Mouse (Mus musculus): ENCODE data around the gene Fam111a. TPM values are rescaled to one million over a fixed set of nuclear protein-coding genes. Genes with fewer than 3 reads are reported as not detected.
"Not testable (repeated sequence)": the region's sequence is repeated elsewhere in the genome, so short reads cannot be mapped to it uniquely, and the experiment has no call there.

The Fam111a gene
- 10 to 100 TPM; 43.5 to 49.8 TPM for polyA plus RNA-seq (2017; shearing (Covaris generic))

DNA sequence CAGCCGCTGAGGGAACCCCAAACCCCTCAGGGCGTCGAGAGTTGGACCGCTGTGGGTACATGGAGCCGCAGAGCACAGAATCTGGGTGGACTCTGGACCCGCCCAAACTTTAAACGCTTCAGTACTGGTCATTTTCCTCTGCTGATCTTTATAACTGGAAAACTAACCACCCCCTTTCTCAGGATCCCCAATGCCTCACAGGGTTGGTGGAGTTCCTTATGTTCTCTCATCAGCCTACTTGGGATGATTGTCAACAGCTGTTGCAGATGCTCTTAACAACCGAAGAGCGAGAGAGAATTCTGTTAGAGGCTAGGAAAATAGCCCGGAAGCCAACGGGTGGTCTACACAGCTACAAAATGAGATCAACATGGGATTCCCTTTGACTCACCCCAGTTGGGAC, at the start of gene Fam111a:
TSS of gene Fam111a (plus strand) at position 301 of the 400 bp plus-strand sequence.
- ATAC-seq: not testable (repeated sequence)

DNA sequence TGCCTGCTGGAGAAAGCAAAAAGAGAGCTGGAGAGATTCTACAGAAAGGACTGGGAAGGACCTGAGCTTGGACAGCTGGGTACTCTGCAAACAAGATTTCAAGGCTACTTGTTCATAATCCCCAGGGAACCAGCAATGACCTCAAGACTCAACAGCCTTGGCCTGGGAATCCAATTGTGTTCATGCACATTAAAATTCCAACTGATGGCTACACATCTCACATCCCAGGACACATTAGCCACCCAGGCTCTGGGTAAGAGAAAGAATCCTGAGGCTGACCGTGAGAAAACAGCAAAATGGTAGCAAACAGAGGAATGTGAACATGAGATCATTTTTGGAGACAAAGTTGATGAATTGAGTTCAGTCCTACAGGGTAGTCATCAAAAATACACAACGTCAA, 49.3 kb upstream of the Fam111a start:
- no peak for ATAC-seq

DNA sequence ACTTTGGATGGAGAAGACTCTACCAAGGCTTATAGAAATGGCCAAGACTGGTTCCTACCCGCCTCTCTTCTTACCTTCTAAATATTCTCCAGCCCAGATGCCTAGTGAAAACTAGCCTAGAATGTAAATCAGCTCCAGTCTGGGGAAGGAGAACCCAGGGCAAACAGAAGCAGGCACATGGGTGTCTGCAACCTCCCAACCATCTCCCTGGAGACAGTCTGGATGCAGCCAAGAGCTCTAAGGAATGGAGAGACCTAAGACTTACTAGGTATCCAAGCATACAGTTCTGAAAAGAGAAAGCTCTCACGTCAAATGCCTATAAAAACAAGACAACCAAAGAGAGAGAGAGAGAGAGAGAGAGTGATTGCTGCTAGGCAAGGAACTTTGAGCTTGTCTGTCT, 47.6 kb upstream of the Fam111a start:
- ATAC-seq: no peak

GRCm38 (mm10) chr19:12498321-12498720, 47.2 kb upstream of the Fam111a start:
- no peak for ATAC-seq

DNA sequence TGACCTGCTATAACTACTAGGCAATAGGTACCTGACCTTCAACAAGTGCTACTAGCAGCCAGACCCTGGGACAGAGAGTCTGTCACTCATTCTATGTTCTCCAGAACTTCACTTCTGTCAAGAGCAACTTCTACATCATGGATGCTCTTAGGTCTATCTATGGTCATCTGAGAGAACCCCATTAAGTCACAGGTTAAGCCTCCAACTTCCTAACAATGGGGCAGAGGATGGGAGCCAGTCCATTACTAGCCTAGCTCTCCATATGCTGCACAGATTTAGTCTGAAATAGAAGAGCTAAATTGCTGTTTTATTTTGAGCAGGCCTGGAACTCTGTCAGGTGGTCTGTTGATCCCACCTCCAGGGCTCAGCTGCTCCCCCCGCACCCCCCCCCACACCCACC, 46.6 kb upstream of the Fam111a start:
- no peak for ATAC-seq

DNA sequence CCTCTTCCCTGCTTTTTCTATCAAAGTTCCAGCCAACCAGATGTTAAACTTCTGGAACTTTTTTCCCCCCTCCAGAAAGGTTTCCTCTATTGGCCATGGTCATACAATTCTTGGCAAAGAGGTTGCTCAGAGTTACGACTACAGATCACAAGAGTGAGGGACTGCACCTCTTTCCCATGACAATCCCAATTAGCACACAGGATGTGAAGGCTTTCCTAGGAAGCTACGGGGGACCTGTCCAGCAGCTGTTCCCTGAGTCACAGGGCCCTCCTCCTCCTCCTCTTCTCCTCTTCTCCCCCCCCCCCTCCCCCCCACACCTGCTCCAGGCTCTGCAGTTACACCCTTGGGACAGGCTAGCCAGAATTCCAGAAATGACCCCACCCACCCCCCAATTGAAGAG, 46.1 kb upstream of the Fam111a start:
- no peak for ATAC-seq

- ATAC-seq: no peak
These were observed 45.4 kb upstream of the Fam111a start for GRCm38 (mm10) chr19:12500124-12500523.

- peak; percentile 6 for ATAC-seq
These were observed 44.6 kb upstream of the Fam111a start for GRCm38 (mm10) chr19:12500881-12501311.

GRCm38 (mm10) chr19:12501370-12502347, 43.9 kb upstream of the Fam111a start, which contains the start of gene Dtx4:
Gene Dtx4 (minus strand): TSS chr19:12501454.
- peak; percentile 89 for ATAC-seq

- ATAC-seq: no peak
These were observed 42.8 kb upstream of the Fam111a start for GRCm38 (mm10) chr19:12502756-12503155.

DNA sequence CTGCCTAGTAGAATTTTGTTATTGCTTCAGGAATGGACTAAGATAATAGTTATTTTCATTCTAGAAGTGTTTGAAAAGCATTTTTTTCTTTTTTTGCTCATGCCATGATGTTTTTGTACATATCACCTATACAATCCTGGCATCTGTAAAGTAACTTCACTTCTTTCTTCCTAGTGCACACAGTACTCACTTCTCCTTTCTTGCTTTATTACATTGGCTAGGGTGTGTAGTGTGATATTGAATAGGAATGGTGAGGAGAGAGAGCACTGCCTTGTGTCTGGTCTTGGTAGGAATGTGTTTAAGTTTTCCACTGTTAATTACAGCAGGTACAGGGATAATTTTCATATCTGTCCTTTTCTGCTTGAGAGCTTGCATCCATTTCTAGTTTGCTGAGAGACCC, 30.9 kb upstream of the Fam111a start:
- no peak for ATAC-seq

DNA sequence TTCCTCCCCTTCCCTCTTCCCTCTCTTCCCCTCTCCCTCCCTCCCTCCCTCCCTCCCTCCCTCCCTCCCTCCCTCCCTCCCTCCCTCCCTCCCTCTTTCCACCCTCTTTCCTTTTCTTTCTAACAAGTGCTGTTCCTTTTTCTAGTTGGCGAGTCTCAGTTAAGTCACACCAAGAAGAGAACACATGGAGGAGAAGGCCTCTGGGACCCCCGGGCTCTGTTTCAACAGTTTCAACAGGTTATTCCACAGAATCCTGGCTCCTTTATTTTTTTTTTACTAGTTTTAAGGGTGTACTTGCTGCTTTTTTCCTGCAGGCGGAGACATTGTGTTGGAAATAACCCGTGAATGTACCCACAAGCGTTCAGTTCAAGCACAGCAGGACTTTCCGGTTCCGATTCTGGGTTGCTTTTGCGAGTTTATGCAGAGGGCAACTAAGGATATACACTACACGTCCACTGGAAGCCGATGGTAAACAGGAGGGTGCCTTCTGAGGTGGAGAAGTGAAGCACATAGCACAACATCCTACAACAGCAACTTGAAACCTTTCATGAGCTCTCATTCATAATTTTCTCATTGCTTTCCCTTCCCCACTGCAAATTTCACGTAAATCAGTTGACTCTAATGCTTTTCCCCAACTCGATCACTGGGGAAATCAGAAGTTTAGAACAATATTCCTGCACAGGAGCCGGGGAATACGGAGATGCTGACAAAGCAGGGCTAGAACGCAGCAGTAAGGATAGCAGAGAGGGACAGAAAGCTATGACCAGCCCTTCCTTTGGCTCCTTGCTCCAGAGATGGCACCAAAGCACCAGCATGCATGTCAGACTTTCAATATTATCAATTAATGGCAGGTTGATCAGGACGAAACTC, 27.6 kb upstream of the Fam111a start:
- ATAC-seq: peak; percentile 87

DNA sequence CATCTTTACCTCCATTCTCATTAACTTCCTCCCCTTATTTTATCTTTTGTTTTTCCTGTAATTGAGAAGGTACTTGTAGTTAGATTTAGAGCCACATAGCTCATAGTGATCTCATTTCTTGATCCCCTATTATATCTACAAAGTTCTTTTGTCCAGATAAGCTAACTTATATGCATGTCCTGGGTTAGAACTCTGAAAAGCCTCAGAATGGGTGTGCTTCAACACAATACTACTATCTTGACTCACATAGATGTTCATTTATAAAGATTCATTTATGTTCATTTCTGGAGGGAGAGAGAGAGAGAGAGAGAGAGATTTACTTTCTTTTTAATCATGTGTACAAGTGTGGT, 27.0 kb upstream of the Fam111a start:
- ATAC-seq: no peak

- no peak for ATAC-seq
These were observed 22.2 kb upstream of the Fam111a start for GRCm38 (mm10) chr19:12523377-12523776.

- no peak for ATAC-seq
These were observed 8.4 kb upstream of the Fam111a start for GRCm38 (mm10) chr19:12537168-12537567.

DNA sequence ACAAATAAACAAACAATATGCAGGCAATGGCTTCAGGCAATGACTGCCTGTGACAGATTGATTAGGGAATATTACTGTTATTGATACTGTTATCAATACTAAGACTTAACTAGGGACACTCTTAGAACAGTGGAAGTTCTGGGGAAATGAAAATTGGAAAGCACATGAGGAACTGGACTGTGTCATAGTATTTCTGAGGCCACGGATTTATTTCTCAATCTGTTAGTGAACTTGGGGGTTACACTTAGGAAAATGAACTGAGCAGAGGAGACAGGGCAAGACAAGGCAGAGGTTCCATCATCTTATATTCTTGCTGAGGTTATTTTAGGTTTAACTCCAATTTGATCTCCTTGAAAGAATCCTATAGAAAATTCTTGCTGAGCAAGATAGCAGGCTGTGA, 5.6 kb upstream of the Fam111a start:
- ATAC-seq: no peak

- ATAC-seq: no peak
These were observed 4.8 kb upstream of the Fam111a start for GRCm38 (mm10) chr19:12540727-12541126.

DNA sequence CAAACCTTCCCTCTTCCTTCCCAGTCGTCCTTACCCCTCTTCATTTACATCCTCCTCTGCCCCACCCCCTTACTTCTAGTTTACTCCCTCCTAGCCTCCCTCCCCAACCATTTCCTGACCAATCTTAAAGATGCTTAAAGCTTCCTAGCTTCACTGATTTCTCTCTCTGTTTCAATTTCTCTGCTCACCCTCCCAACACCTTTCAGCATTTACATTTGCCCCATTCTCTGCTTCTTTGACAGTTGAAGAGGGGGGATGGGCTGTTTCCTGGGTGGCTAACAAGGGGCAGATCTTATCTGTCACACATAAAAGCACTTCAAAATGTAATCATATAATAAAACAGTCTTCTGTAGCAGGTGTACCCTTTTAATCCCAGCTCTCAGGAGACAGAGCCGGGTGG, 3.9 kb upstream of the Fam111a start:
- ATAC-seq: peak; percentile 94

DNA sequence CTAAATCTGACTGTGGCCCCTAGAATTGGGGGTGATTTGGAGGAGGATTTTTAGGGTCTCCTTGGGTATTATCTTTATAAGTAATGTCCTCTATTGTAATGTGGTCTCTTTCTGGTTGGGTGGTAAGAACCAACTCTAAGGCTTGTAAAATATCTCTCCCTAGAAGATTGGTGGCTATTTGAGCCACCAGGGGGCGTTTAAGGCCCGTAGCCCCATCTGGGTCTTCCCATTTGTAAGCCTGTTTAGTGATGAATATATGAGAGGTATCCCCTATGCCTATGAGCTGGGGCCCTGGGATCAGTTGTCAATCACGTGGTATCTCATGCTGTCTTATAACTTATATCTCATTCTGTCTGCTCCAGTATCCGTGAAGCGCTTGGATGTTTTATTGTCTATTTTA, 3.6 kb downstream of the Fam111a start:
- ATAC-seq: no peak

GRCm38 (mm10) chr19:12550005-12550942, 4.7 kb downstream of the Fam111a start:
- no peak for ATAC-seq

DNA sequence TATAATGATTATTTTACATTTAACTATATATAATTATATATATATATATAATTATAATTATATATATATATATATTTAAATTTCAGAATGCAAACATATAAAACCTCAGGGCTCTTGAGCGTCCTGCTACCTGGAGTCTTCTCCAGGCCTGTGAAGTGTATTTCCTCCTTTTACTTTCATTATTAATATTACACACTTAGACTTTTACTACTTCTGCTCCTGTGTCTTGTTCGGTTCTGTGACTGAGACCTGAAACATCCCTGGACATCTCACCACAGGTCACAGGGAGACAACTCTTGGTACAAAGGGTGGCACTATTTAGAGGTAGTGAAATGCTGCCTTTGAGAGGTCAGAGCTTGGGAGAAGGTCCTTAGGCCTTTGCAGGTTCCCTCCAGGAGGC, 10.8 kb downstream of the Fam111a start:
- no peak for ATAC-seq

DNA sequence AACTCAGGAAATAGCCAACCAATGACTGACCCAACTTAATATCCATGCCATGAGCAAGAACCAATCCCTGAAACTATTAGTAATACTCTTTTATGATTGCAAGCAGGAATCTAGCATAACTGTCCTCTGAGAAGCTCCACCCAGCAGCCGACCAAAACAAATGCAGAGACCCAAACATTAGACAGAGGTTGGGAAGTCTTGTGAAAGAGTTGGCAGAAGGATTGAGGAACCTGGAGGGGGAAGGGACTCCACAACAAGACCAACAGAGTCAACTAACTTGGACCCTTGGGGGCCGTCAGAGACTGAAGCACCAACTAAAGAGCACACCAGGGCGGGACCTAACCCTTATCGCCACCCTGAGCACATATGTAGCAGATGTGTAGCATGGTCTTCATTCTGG, 12.7 kb downstream of the Fam111a start:
- no peak for ATAC-seq

Data from CD4-positive, CD25-positive, alpha-beta regulatory T cell, adult 4 months (primary cell).